Mouse (Mus musculus) c-Kit-positive CD71-positive TER-119-positive erythroid progenitor cells, embryonic 14.5 days (primary cell): ENCODE results near the gene Usp36.
A peak's percentile ranks its signal among the peaks of the same experiment; 100 is the strongest.

Experiments
- DNase-seq: peaks from one replicate; pipeline ENCODE4 v3.0.0-alpha.2; 2013; ENCODE audit warnings: low spot score

Gene Usp36

DNA sequence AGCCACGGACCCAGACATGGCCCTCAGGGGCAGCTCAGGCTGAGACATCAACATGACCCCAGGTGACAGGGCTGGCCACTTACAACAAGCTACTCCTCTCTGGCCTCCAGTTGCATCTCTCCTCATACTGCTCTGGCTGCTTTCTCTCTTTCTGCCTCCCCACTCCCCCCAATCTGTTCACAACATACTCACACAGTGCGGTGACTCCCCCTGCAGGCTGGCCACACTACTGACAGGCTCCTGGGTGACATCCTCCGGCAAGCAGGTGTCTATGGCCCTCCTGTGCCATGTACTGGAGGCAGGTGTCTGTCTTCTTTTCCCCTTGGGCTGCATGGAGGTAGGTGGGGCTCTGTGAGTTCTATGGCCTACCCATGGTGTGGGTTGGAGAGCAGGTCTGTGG lies 7.9 kb upstream of the Usp36 start:
- DNase-seq, result no peak

- no peak for DNase-seq
Observed at GRCm38 (mm10) chr11:118295026-118295425, 5.0 kb upstream of the Usp36 start.

DNA sequence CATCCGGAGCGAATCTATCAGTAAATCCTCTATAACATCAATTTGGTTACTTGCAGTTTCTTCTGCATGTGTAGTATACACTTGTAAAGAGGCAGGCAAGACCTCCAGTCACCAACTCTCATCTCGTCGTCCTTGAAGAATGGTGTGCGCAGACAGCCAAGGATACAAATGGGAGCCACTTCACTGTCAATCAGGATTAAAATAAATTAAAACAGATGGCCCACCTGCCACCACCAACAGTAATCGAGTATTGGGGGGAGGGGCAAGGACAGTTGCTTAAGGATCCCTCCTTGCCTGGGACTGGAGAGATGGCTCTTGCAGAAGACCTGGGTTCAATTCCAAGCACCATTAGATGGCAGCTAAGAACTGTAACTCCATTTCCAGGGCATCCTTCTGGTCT lies 2.6 kb upstream of the Usp36 start:
- DNase-seq, result no peak

- DNase-seq, result peak; percentile 19
Observed at GRCm38 (mm10) chr11:118289562-118289961, 482 bp downstream of the Usp36 start.

DNA sequence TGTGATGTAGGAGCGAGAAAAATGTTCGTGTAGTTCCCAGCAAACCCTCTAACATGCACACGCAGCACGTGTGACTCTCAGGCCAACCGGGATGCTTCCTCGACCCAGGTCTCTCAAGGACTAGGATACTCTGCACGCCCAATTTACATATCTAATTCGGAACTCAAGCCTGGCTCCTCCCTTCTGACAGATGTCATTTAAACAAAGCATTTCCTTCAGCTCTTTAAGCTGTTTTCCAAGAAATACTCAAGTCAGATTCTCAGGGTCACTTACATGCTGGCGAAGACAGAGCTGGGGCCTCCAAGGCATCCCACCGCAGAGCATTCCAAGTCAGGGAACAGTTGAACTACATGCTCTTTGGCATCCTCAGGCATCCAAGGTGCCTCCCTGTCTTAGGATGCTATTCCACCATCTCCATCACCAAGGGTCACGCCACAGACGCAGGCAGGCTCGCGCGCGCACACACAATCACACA lies 970 bp downstream of the Usp36 start:
- DNase-seq, result peak; percentile 46

GRCm38 (mm10) chr11:118287573-118287972 lies 2.5 kb downstream of the Usp36 start:
- no peak for DNase-seq

GRCm38 (mm10) chr11:118286434-118286833 lies 3.6 kb downstream of the Usp36 start:
- no peak for DNase-seq

- DNase-seq, result no peak
Observed at GRCm38 (mm10) chr11:118285791-118286190, 4.3 kb downstream of the Usp36 start.

GRCm38 (mm10) chr11:118280218-118280617 lies 9.8 kb downstream of the Usp36 start:
- DNase-seq, result no peak

GRCm38 (mm10) chr11:118276328-118276727 lies 13.7 kb downstream of the Usp36 start:
- no peak for DNase-seq

DNA sequence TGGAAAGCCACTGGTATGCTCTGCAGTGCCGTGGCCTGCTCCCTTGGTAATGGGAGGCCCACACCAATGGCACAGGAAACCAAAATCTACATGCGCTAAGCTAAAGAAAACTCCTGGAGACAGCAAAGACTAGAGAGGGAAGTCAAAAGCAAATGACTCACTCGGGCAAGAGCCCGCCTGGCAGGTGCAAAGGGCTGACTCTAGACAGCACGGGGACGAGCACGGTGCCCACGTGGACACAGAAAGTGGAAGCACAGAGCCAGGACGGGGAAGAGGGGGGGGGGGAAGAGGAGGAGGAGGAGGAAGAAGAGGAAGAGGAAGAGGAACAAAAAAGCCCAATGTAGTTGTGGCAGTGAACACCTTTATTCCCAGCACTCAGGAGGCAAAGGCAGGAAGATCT lies 15.0 kb downstream of the Usp36 start:
- no peak for DNase-seq

DNA sequence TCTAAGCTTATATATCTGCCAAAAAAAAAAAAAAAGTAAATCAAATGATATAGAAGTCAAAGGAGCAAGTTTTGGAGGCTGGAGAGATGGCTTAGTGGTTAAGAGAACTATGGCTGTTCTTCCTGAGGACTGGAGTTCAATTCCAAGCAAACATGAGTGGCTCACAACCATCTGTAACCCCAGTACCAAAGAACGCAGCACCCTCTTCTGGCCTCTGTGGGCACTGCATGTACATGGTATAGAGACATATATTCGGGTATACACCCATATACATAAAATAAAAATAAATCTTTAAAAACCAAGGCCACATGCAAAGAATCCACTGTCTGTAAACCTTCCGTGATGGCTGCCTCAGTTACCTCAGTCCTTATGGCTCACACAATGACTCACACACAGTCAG lies 20.2 kb downstream of the Usp36 start:
- DNase-seq, result peak; percentile 21

DNA sequence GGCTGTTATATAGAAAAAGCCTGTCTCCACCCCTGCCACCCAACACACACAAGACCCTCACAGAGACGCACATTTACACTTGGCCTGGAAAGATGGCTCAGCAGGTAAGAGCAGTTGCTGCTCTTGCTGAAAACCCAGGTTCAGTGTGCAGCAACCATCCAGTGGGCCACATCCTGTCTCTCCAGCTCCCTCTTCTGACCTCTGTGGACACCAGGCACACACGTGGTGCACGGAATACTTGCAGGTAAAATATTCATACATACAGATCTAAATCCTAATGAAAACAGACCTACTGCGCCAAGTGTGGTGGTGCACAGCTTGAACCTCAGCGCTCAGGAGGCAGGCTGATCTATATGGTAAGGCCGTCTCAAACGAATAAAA lies 23.4 kb downstream of the Usp36 start:
- DNase-seq, result no peak

DNA sequence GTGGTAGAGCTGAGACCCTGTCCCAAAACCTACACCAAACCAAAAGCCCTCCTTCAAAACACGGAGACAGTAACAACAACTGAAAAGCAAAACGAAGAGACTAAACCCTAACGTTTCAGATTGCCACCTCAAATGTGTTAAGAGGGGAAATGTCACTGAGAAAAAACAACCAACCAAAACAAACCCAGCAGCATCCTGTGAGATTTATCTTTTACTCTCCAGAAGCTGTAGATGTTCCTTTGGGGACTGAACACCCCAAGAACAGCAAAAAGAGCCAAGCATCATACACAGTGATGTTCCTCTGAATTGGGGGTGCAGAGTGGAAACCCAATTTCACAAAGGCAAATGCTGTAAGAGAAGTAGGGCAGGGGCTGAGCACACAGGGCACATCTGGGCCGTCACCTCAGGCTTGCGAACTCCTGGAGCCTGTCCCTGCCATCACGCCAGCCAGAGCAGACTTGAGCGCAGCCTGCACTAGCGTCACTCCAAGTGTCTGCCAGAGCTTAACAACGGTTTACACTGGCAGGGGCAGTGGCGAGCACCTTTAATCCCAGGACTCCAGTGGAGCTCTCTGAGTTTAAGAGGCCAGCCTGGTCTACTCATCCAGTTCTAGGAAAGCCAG lies 23.9 kb downstream of the Usp36 start:
- DNase-seq, result no peak

DNA sequence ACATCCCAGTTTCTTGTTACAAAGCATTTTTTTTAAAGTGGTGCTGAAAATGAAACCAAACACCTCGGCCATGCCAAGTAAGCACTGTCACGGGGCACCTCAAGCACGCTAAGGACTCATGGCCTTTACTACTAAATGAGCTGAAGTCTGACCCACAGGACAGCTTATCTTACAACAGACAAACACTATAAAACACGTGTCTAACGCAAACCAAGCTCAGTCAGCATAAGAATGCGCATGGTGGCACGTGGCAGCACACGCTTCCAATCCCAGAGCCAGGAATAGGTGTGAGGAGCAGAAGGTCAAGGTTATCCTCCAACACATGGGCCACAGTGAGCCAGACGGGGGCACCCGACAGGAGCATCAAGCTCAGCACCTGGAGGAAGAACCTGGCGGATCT lies 24.4 kb downstream of the Usp36 start:
- no peak for DNase-seq

DNA sequence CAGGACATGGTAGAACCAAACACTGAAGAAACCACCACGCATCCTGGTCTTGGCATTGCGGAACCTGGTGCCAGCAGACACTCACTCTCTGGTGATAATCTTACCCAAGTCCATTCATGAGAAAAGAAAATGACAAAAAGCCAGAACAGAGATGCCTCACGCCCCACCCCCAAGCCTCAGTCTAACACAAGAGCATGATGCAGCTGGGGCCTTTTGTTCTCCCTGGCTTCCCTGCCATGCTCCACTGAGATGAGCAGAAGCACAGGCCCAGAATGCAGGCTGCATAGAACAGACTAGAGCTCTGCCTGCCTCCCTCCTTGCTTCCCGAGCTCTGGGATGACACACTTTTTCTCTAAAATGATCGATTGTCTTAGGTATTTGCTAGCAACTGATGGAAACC lies 26.9 kb downstream of the Usp36 start:
- no peak for DNase-seq

- no peak for DNase-seq
Observed at GRCm38 (mm10) chr11:118260081-118260480, 30.0 kb downstream of the Usp36 start.

DNA sequence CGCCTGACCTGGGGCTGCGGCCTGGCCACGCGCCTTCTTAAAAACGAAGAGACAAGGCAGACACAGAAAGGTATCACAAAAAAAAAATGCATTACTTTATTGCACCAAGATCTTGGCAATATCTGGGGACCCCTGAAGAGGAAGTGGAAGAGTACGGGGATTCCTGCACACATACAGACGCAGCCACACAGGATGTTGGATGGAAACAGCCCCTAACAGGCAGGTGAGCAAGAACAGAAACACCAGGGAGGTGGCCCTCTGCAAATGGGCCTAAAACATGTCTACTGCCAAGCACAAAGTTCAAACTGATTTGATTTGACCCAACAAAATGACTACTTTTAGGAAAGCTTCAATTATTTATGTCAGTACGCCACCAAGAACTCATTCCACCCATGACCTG lies 30.5 kb downstream of the Usp36 start:
- no peak for DNase-seq

- DNase-seq, result no peak
Observed at GRCm38 (mm10) chr11:118256371-118256770, 33.7 kb downstream of the Usp36 start.

- no peak for DNase-seq
Observed at GRCm38 (mm10) chr11:118254159-118254951, 35.7 kb downstream of the Usp36 start.

DNA sequence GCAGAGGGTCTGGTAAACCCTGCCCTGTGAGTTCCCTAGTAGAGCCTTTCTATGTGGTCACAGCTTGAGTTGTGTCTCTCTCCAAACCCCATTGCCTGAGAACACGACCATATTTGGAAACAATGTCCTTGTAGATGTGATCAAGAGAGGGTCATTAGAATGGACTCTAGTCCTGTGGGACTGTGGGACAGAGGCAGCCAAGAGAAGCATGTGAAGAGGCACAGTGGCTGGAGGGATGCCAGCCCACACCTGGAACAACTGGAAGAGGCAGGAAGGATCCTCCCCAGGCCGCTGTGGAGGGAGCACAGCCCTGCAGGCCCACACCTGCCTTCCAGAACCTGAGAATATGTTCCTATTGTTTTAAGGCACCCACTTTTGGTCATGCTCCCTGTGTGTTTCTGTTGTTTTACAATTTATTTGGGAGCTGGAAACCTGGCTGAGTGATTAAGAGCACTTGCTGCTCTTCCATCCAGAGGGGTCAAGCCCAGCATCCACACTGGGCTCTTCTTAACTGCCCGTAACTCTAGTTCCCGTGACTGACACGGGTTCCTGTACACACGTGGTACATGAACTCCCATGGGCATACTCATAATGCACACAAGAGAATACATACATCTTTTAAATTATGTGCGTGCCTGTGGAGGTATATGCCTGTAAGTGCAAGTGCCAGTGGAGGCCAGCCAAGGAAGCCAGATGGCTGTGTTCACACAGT lies 36.4 kb downstream of the Usp36 start:
- no peak for DNase-seq

- no peak for DNase-seq
Observed at GRCm38 (mm10) chr11:118249012-118249383, 41.0 kb downstream of the Usp36 start.
